Mouse (Mus musculus) central nervous system, embryonic 11.5 days (tissue): ENCODE measurements around the gene Il3. TPM values are rescaled to one million over a fixed set of nuclear protein-coding genes. Genes with fewer than 3 reads are reported as not detected.

Experiments
- polyA plus RNA-seq: library from polyadenylated mRNA; depleted of rRNA; stranded (reverse); fragments of >200 nt; gene quantifications from 2 replicates; pipeline ENCODE4 v1.2.3, GENCODE M21; 2012; rRNA removed

The Il3 gene
- polyA plus RNA-seq: not detected in 2 replicates

DNA sequence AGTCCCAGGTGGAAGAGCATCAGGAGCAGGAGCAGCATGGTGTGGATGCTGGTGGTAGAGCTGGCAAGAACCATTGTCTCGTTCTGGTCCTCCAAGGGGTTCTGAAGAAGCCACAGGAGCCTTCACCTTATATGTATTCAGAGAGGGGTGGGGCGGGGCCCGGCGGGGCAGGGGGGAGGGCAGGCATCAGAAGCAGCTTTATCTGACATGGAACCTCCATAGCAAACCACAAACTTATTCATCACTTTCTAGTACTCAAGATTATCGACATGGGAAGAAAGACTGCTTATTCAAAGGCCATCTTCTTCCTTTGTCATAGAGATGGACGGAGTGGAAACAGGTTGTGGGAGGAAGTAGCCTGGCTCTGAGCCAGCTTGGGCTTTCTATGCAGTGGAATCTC lies at the start of gene Il3:
Gene Il3 (minus strand): TSS at position 101 of the 400 bp plus-strand sequence.

DNA sequence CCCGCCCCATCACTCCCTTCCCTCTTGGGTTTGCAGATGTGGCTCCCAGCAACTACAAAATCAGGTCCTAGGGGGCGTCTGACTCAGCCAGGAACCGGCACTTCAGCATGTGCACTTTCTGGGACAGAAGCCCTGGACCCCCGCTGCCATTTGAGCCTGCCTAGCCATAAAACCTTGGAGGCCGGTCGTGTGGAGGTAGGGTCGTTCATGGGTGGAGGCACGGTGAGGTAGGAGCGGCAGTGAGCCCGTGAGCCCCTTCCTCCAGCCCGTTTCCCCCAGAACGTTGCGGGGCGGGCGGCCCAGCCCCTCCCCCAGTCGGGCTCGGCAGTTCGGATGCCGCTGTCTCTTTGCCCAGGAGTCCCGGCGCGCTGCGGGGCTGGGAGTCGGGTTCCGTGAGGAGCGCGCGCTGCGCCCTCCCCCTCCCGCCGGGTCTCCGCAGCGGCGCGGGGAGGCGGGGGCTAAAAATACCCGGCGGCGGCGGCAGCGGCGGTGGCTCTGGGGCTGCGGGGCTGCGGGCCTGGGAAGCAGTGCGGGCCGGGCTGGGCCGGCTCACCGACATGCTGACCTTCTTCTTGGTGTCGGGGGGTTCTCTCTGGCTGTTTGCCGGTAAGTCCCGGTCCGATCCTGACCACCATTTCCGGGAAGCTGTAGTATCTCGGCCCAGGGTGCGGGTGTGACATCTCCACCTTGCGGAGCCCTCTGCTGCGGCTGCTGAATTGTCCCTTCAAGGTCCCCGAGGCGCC lies 36.8 kb upstream of the Il3 start, which contains the start of gene Acsl6:
Gene Acsl6 (plus strand): TSS at position 71 of the 743 bp plus-strand sequence.

DNA sequence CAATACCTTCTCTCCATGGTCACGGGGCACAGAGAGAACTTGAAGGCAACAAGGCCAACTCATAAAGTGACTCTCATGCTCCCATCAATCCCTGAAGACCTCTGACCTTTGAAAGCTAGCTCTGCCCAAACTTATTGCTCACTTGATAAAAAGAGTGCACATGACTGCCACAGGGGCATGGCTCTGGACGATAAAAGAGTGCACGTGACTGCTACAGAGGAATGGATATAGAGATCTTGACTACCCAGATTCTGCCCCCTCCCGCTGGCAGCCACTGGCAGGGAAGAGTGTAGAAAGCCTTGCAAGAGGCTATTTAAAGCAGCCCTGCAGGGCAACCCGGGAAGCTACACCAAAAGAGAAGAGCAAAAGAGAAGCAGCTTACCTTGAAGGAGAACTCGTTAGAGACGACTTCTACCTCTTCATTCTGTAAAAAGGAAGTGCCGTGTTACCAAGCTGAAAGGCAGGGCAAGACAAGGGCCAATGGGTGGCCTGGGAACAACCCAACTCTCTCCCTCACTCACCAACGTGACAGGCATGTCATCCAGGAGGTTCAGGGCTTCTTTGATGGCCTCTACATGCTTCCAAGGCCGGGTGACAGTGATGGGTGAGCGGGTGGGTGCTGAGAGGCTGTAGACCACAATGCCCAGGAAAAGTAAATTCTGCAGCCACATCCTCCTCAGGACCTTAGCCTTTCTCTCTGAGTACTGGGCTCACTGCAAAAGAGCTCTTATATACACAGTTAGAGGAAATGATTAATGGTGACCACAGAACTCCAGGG lies 17.9 kb downstream of the Il3 start, which contains the start of gene Csf2:
Gene Csf2 (minus strand): TSS at position 728 of the 778 bp plus-strand sequence.

Other genes starting within 250 kb of the Il3 start
- 2.0 and 2.9 TPM in 2 replicates for gene Slc22a4, start 239.2 kb downstream of the Il3 start, polyA plus RNA-seq
- 23.1 and 57.1 TPM in 2 replicates for gene Pdlim4, start 198.3 kb downstream of the Il3 start, polyA plus RNA-seq
- gene P4ha2, start 167.2 kb downstream of the Il3 start, polyA plus RNA-seq: 19.0 and 26.3 TPM in 2 replicates
- gene Csf2, start 17.6 kb downstream of the Il3 start, polyA plus RNA-seq: 0.06 TPM in 1 of 2 replicates, not detected in the other
- gene Acsl6, start 36.5 kb upstream of the Il3 start, polyA plus RNA-seq: 14.6 and 17.8 TPM in 2 replicates
- not detected in 2 replicates for gene Meikin, start 103.4 kb upstream of the Il3 start, polyA plus RNA-seq
- gene Fnip1, start 170.9 kb upstream of the Il3 start, polyA plus RNA-seq: 6.6 and 10.4 TPM in 2 replicates